Mouse (Mus musculus) lung, postnatal 14 days (tissue): ENCODE measurements around the gene Sbk1.
A peak's percentile ranks its signal among the peaks of the same experiment; 100 is the strongest.

Experiments used
- DNase-seq: peaks from one replicate; pipeline ENCODE4 v3.0.0; 2021

Gene Sbk1

GRCm38 (mm10) chr7:126271712-126272683 is at the start of gene Sbk1:
TSS of gene Sbk1 (plus strand) at chr7:126272619.
- DNase-seq = peak; percentile 92

- no peak for DNase-seq
Measured at GRCm38 (mm10) chr7:126222753-126223152, 49.7 kb upstream of the Sbk1 start.

GRCm38 (mm10) chr7:126226136-126226535 is 46.3 kb upstream of the Sbk1 start:
- no peak for DNase-seq

- DNase-seq = no peak
Measured at GRCm38 (mm10) chr7:126230357-126231148, 41.9 kb upstream of the Sbk1 start.

- DNase-seq = no peak
Measured at GRCm38 (mm10) chr7:126232345-126233071, 39.9 kb upstream of the Sbk1 start.

GRCm38 (mm10) chr7:126234611-126235010 is 37.8 kb upstream of the Sbk1 start:
- no peak for DNase-seq

- no peak for DNase-seq
Measured at GRCm38 (mm10) chr7:126236083-126236793, 36.2 kb upstream of the Sbk1 start.

- no peak for DNase-seq
Measured at GRCm38 (mm10) chr7:126236794-126237192, 35.6 kb upstream of the Sbk1 start.

- DNase-seq = no peak
Measured at GRCm38 (mm10) chr7:126240814-126241360, 31.5 kb upstream of the Sbk1 start.

- DNase-seq = no peak
Measured at GRCm38 (mm10) chr7:126244168-126244750, 28.2 kb upstream of the Sbk1 start.

- no peak for DNase-seq
Measured at GRCm38 (mm10) chr7:126248088-126248487, 24.3 kb upstream of the Sbk1 start.

GRCm38 (mm10) chr7:126248641-126249141 is 23.7 kb upstream of the Sbk1 start:
- DNase-seq = no peak

- no peak for DNase-seq
Measured at GRCm38 (mm10) chr7:126249146-126249545, 23.3 kb upstream of the Sbk1 start.

- DNase-seq = no peak
Measured at GRCm38 (mm10) chr7:126249986-126250385, 22.4 kb upstream of the Sbk1 start.

GRCm38 (mm10) chr7:126250481-126250880 is 21.9 kb upstream of the Sbk1 start:
- no peak for DNase-seq

- DNase-seq = no peak
Measured at GRCm38 (mm10) chr7:126251698-126252097, 20.7 kb upstream of the Sbk1 start.

- no peak for DNase-seq
Measured at GRCm38 (mm10) chr7:126252230-126252629, 20.2 kb upstream of the Sbk1 start.

GRCm38 (mm10) chr7:126260280-126261210 is 11.9 kb upstream of the Sbk1 start:
- DNase-seq = peak; percentile 72

GRCm38 (mm10) chr7:126261823-126262222 is 10.6 kb upstream of the Sbk1 start:
- DNase-seq = no peak

GRCm38 (mm10) chr7:126263964-126264363 is 8.5 kb upstream of the Sbk1 start:
- DNase-seq = no peak
